Mouse (Mus musculus) adrenal gland, adult 8-10 months (tissue): ENCODE results near the gene B830017H08Rik. TPM values are rescaled to one million over a fixed set of nuclear protein-coding genes. Genes with fewer than 3 reads are reported as not detected.

Experiments
- DNase-seq: peaks from one replicate; pipeline ENCODE4 v3.0.0; 2022
- total RNA-seq, 4 experiments: library from RNA; stranded (reverse); gene quantifications; 2 replicates each; pipeline ENCODE4 v1.2.4; 2022

B830017H08Rik gene
- total RNA-seq, 4 experiments from 2014 or later: not detected

GRCm38 (mm10) chr16:17851860-17852259 is 18.9 kb downstream of the B830017H08Rik start:
- no peak for DNase-seq

GRCm38 (mm10) chr16:17853263-17853662 is 20.3 kb downstream of the B830017H08Rik start:
- DNase-seq: no peak

- DNase-seq: no peak
Measured at GRCm38 (mm10) chr16:17857157-17857556, 24.2 kb downstream of the B830017H08Rik start.

GRCm38 (mm10) chr16:17858592-17858991 is 25.7 kb downstream of the B830017H08Rik start:
- DNase-seq: no peak

- DNase-seq: no peak
Measured at GRCm38 (mm10) chr16:17865293-17865692, 32.4 kb downstream of the B830017H08Rik start.

- DNase-seq: no peak
Measured at GRCm38 (mm10) chr16:17865770-17866169, 32.8 kb downstream of the B830017H08Rik start.

- DNase-seq: no peak
Measured at GRCm38 (mm10) chr16:17871248-17871647, 38.3 kb downstream of the B830017H08Rik start.

GRCm38 (mm10) chr16:17872995-17873394 is 40.1 kb downstream of the B830017H08Rik start:
- DNase-seq: no peak

GRCm38 (mm10) chr16:17875174-17875573 is 42.3 kb downstream of the B830017H08Rik start:
- no peak for DNase-seq

- DNase-seq: no peak
Measured at GRCm38 (mm10) chr16:17876096-17876495, 43.2 kb downstream of the B830017H08Rik start.

GRCm38 (mm10) chr16:17879571-17879970 is 46.6 kb downstream of the B830017H08Rik start:
- DNase-seq: no peak

GRCm38 (mm10) chr16:17882196-17882595 is 49.3 kb downstream of the B830017H08Rik start:
- no peak for DNase-seq

- DNase-seq: no peak
Measured at GRCm38 (mm10) chr16:17884116-17884515, 51.2 kb downstream of the B830017H08Rik start.

Other genes with a start within 250 kb of the B830017H08Rik start
- 10 to 100 TPM in 3 of 4 experiments, 1 to 10 TPM in 1; 7.9 to 47.4 (median 28.9) TPM for gene Slc7a4, start 249.9 kb upstream of the B830017H08Rik start, total RNA-seq
- 10 to 100 TPM; 33.4 to 48.2 (median 40.4) TPM for gene Smpd4, start 213.8 kb upstream of the B830017H08Rik start, total RNA-seq
- gene Ccdc74a, start 186.7 kb upstream of the B830017H08Rik start, total RNA-seq: 1 to 10 TPM in 3 of 4 experiments, under 1 TPM in 1; 0.81 to 3.8 (median 2.1) TPM
- gene Med15, start 100.2 kb upstream of the B830017H08Rik start, total RNA-seq: 10 to 100 TPM; 54.1 to 95.8 (median 62.0) TPM
- gene Klhl22, start 73.5 kb upstream of the B830017H08Rik start, total RNA-seq: 10 to 100 TPM; 40.5 to 65.6 (median 50.8) TPM
- 10 to 100 TPM; 11.8 to 14.9 (median 13.1) TPM for gene Scarf2, start 35.8 kb upstream of the B830017H08Rik start, total RNA-seq
- gene Car15, start 5.2 kb downstream of the B830017H08Rik start, total RNA-seq: 1 to 10 TPM in 3 of 4 experiments, under 1 TPM in 1; 0.94 to 3.6 (median 2.3) TPM
- gene Gm20518, start 58.5 kb downstream of the B830017H08Rik start, total RNA-seq: under 1 TPM; 0.23 to 0.73 (median 0.33) TPM
- gene Tssk1, start 61.1 kb downstream of the B830017H08Rik start, total RNA-seq: under 1 TPM in 3 of 4 experiments, not detected in 1; 0.08 to 0.17 (median 0.12) TPM
- gene Dgcr2, start 65.4 kb downstream of the B830017H08Rik start, total RNA-seq: 10 to 100 TPM; 66.1 to 78.0 (median 76.2) TPM
- gene Tssk2, start 65.5 kb downstream of the B830017H08Rik start, total RNA-seq: not detected
- gene Ess2, start 78.2 kb downstream of the B830017H08Rik start, total RNA-seq: 10 to 100 TPM; 16.9 to 28.8 (median 22.5) TPM
- not detected for gene Gsc2, start 81.9 kb downstream of the B830017H08Rik start, total RNA-seq
- 100 to 1,000 TPM; 184 to 251 (median 197) TPM for gene Slc25a1, start 95.1 kb downstream of the B830017H08Rik start, total RNA-seq
- gene Vpreb2, start 147.3 kb downstream of the B830017H08Rik start, total RNA-seq: under 1 TPM in 2 of 4 experiments, not detected in 2; 0.35 to 0.81 TPM
- 10 to 100 TPM; 63.2 to 80.9 (median 74.1) TPM for gene Dgcr6, start 219.7 kb downstream of the B830017H08Rik start, total RNA-seq